Mouse (Mus musculus): ENCODE results near the gene Olfml1. TPM values are rescaled to one million over a fixed set of nuclear protein-coding genes. Genes with fewer than 3 reads are reported as not detected.

The Olfml1 gene
- total RNA-seq (2023), result not detected

GRCm38 (mm10) chr7:107567261-107567671, at the start of gene Olfml1:
Gene Olfml1, plus strand, starts transcription at chr7:107567446.

GRCm38 (mm10) chr7:107594857-107595402, 27.7 kb downstream of the Olfml1 start, which contains the start of gene Ppfibp2:
Gene Ppfibp2, plus strand, starts transcription at chr7:107595207.

GRCm38 (mm10) chr7:107625061-107625460, 57.8 kb downstream of the Olfml1 start, which contains the start of gene 5330417H12Rik:
Gene 5330417H12Rik, minus strand, starts transcription at chr7:107625161.

Other genes with a start within 250 kb of the Olfml1 start
- gene Syt9, start 196.7 kb upstream of the Olfml1 start, total RNA-seq (2023), result not detected
- gene Ppfibp2, start 27.8 kb downstream of the Olfml1 start, total RNA-seq (2023), result 1.9 TPM
- not detected for gene 5330417H12Rik, start 57.7 kb downstream of the Olfml1 start, total RNA-seq (2023)
- not detected for gene Cyb5r2, start 190.6 kb downstream of the Olfml1 start, total RNA-seq (2023)
- gene Ovch2, start 233.8 kb downstream of the Olfml1 start, total RNA-seq (2023), result not detected
- gene Olfr467, start 244.8 kb downstream of the Olfml1 start, total RNA-seq (2023), result not detected

Measured in CD8-positive naive resting alpha-beta T cell, adult 57 days (primary cell).